Mouse (Mus musculus): ENCODE measurements around the gene Rcc1l.

DNA sequence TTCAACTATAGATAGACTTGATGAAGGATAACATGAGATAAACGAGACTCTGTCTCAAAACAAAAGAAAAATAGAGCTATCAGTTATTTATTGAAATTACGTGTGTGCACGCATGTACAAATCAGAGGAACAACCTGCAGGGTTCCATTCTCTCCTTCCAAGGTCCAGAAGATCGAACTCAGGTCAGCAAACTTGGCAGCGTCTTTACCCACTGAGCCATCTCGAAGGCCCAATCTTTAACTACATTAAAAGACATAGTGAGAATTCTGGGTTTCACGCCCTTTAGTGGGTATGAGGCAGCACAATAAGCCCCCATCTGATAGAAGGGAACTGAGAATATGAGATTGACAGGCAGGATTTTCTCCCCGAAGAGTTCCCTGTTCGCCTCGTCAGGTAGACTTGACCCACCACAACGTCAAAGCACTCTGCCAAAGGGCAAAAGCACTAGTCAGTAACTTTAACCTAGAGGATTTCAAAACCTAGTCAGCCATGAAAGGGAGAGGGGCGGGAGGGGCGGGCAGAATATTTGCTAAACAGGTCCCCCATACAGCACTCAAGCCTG lies 78.2 kb downstream of the Rcc1l start:
- TF ChIP-seq CTCF (IDR thresholded peaks at IDR 0.05; ENCODE audit: borderline replicate concordance, insufficient read depth, low read length) (no peak), POLR2A (IDR thresholded peaks at IDR 0.05; ENCODE audit: low read depth, low read length) (no peak)
